Mouse (Mus musculus) ES-E14 (cell line): ENCODE measurements around the gene Abhd12. TPM values are rescaled to one million over a fixed set of nuclear protein-coding genes. Genes with fewer than 3 reads are reported as not detected.

ENCODE experiments used
- DNase-seq: peaks from one replicate; pipeline ENCODE4 v3.0.0-alpha.2; 2013; ENCODE audit warnings: low read depth, low spot score
- H3K27ac ChIP-seq: 2 replicates; pipeline ENCODE4 v1.5.1; 2012; ENCODE audit warnings: low read depth, mild to moderate bottlenecking, low read length, moderate library complexity, mixed read lengths; ENCODE audit not compliant: poor library complexity, insufficient read depth, severe bottlenecking
- H3K36me3 ChIP-seq: 2 replicates; pipeline ENCODE4 v1.6.1; 2012; ENCODE audit warnings: mild to moderate bottlenecking, low read length, moderate library complexity, mixed read lengths; ENCODE audit not compliant: control insufficient read depth, poor library complexity, insufficient read depth, severe bottlenecking
- H3K4me1 ChIP-seq, 2 experiments: fragments of 150-350 bp in 1 of 2; sonication (generic) in 1 of 2; 2 replicates each; pipeline ENCODE4 v1.6.1; 2012; ENCODE audit warnings: low read length in 2 of 2, mild to moderate bottlenecking in 1 of 2, mixed read lengths in 1 of 2; ENCODE audit not compliant: control insufficient read depth in 2 of 2, insufficient read depth in 2 of 2, poor library complexity in 1 of 2
- H3K4me3 ChIP-seq, 2 experiments: fragments of 150-350 bp in 1 of 2; sonication (generic) in 1 of 2; 2 replicates each; pipeline ENCODE4 v1.5.1; 2012; ENCODE audit warnings: low read length in 2 of 2, low read depth in 1 of 2, mild to moderate bottlenecking in 1 of 2, mixed read lengths in 1 of 2; ENCODE audit not compliant: insufficient read depth in 1 of 2, poor library complexity in 1 of 2, severe bottlenecking in 1 of 2
- H3K9ac ChIP-seq: 2 replicates; pipeline ENCODE4 v1.6.1; 2012; ENCODE audit warnings: low read depth, mild to moderate bottlenecking, low read length, mixed read lengths; ENCODE audit not compliant: poor library complexity, insufficient read depth, severe bottlenecking
- H3K9me3 ChIP-seq: fragments of 150-350 bp; sonication (generic); 2 replicates; pipeline ENCODE4 v1.6.1; 2012; ENCODE audit warnings: low read depth, mild to moderate bottlenecking, low read length; ENCODE audit not compliant: control insufficient read depth, insufficient read depth
- CHD2 ChIP-seq: IDR thresholded peaks from 2 replicates; pipeline ENCODE4 v1.6.1; 2014; ENCODE audit warnings: mild to moderate bottlenecking, low read depth, low read length, inconsistent platforms
- HCFC1 ChIP-seq: IDR thresholded peaks from 2 replicates; pipeline ENCODE4 v1.6.1; 2012; ENCODE audit warnings: low read length, inconsistent platforms, borderline replicate concordance; ENCODE audit not compliant: insufficient read depth
- MAFK ChIP-seq: IDR thresholded peaks from 2 replicates; pipeline ENCODE4 v1.6.1; 2014; ENCODE audit warnings: mild to moderate bottlenecking, low read depth, low read length, inconsistent platforms; ENCODE audit not compliant: insufficient read depth
- ZC3H11A ChIP-seq: IDR thresholded peaks from 2 replicates; pipeline ENCODE4 v1.6.1; 2012; ENCODE audit warnings: low read depth, mild to moderate bottlenecking, inconsistent platforms, low read length, borderline replicate concordance
- ZNF384 ChIP-seq: IDR thresholded peaks from 2 replicates; pipeline ENCODE4 v1.6.1; 2012; ENCODE audit warnings: low read depth, low read length, inconsistent platforms
- in situ Hi-C, 2 experiments: fragments of 600-800 bp; cut with MboI; formaldehyde crosslinking; loops; one replicate each; pipeline ENCODE4 v1.15.1; 2025; ENCODE audit warnings: low sequenced_read_pairs in 2 of 2, inconsistent platforms in 1 of 2; ENCODE audit not compliant: unreplicated experiment in 2 of 2
- total RNA-seq: library from RNA; depleted of rRNA; stranded (reverse); fragments of 300-350 nt; gene quantifications from 2 replicates; pipeline ENCODE4 v1.2.3, GENCODE M21; 2012

Gene Abhd12
- total RNA-seq, 1 experiment = 59.4 TPM

GRCm38 (mm10) chr2:150886315-150886714 lies 18.2 kb downstream of the Abhd12 start:
- Histone ChIP-seq H3K4me1 (no peaks in the 10 kb centered on the region), H3K36me3 (no peaks in the 10 kb centered on the region; the same call in 1 of the 2 replicates), H3K9me3 (no peaks in the 10 kb centered on the region), H3K9ac (no peak overlapping the region), H3K27ac (no peak overlapping the region), H3K4me3 (no peak overlapping the region)
- in situ Hi-C loops = no loop called here
- DNase-seq = no peak
- no peak for TF ChIP-seq ZC3H11A
- TF ChIP-seq CHD2 = no peak
- no peak for TF ChIP-seq MAFK
- no peak for TF ChIP-seq ZNF384
- TF ChIP-seq HCFC1 = no peak

GRCm38 (mm10) chr2:150885814-150886213 lies 18.7 kb downstream of the Abhd12 start:
- no peak for TF ChIP-seq ZNF384
- TF ChIP-seq MAFK = peak; percentile 81
- TF ChIP-seq CHD2 = no peak
- no peak for TF ChIP-seq ZC3H11A
- no peak for TF ChIP-seq HCFC1
- no peak overlapping the region for H3K4me3 ChIP-seq
- H3K36me3 ChIP-seq = no peaks in the 10 kb centered on the region; the same call in 1 of the 2 replicates
- H3K9me3 ChIP-seq = no peaks in the 10 kb centered on the region
- H3K9ac ChIP-seq = no peak overlapping the region
- no peaks in the 10 kb centered on the region for H3K4me1 ChIP-seq
- in situ Hi-C loops = no loop called here
- no peak overlapping the region for H3K27ac ChIP-seq
- no peak for DNase-seq

- in situ Hi-C loops = no loop called here
- H3K4me3 ChIP-seq = no peak overlapping the region
- no peaks in the 10 kb centered on the region; the same call in 1 of the 2 replicates for H3K36me3 ChIP-seq
- no peak overlapping the region for H3K9ac ChIP-seq
- no peaks in the 10 kb centered on the region for H3K4me1 ChIP-seq
- no peak for DNase-seq
- H3K27ac ChIP-seq = no peak overlapping the region
- H3K9me3 ChIP-seq = no peaks in the 10 kb centered on the region
- TF ChIP-seq MAFK (no peak), HCFC1 (no peak), ZNF384 (no peak)
Measured at GRCm38 (mm10) chr2:150884779-150885110, 19.8 kb downstream of the Abhd12 start.

- no peaks in the 10 kb centered on the region for H3K9me3 ChIP-seq
- in situ Hi-C loops = no loop called here
- no peak for DNase-seq
- H3K4me3 ChIP-seq = no peak overlapping the region
- H3K27ac ChIP-seq = no peak overlapping the region
- H3K36me3 ChIP-seq = no peaks in the 10 kb centered on the region; the same call in 1 of the 2 replicates
- no peak overlapping the region for H3K9ac ChIP-seq
- no peak for TF ChIP-seq HCFC1
- TF ChIP-seq ZC3H11A = no peak
- no peak for TF ChIP-seq CHD2
- TF ChIP-seq MAFK = no peak
- no peak for TF ChIP-seq ZNF384
- no peaks in the 10 kb centered on the region for H3K4me1 ChIP-seq
Measured at GRCm38 (mm10) chr2:150884075-150884778, 20.3 kb downstream of the Abhd12 start.

GRCm38 (mm10) chr2:150877561-150877960 lies 27.0 kb downstream of the Abhd12 start:
- no peak for DNase-seq
- no peak overlapping the region for H3K9ac ChIP-seq
- TF ChIP-seq CHD2 = no peak
- TF ChIP-seq HCFC1 = no peak
- no peak for TF ChIP-seq MAFK
- TF ChIP-seq ZC3H11A = no peak
- TF ChIP-seq ZNF384 = no peak
- no peaks in the 10 kb centered on the region for H3K4me1 ChIP-seq
- no peak overlapping the region for H3K4me3 ChIP-seq
- H3K27ac ChIP-seq = no peak overlapping the region
- H3K36me3 ChIP-seq = no peaks in the 10 kb centered on the region
- in situ Hi-C loops = no loop called here
- no peaks in the 10 kb centered on the region for H3K9me3 ChIP-seq
